Mouse (Mus musculus): ENCODE data around the gene Slc25a10. TPM values are rescaled to one million over a fixed set of nuclear protein-coding genes. Genes with fewer than 3 reads are reported as not detected.

Slc25a10 gene
- polyA plus RNA-seq, 1 experiment from 2014 or later, result 54.9 TPM

DNA sequence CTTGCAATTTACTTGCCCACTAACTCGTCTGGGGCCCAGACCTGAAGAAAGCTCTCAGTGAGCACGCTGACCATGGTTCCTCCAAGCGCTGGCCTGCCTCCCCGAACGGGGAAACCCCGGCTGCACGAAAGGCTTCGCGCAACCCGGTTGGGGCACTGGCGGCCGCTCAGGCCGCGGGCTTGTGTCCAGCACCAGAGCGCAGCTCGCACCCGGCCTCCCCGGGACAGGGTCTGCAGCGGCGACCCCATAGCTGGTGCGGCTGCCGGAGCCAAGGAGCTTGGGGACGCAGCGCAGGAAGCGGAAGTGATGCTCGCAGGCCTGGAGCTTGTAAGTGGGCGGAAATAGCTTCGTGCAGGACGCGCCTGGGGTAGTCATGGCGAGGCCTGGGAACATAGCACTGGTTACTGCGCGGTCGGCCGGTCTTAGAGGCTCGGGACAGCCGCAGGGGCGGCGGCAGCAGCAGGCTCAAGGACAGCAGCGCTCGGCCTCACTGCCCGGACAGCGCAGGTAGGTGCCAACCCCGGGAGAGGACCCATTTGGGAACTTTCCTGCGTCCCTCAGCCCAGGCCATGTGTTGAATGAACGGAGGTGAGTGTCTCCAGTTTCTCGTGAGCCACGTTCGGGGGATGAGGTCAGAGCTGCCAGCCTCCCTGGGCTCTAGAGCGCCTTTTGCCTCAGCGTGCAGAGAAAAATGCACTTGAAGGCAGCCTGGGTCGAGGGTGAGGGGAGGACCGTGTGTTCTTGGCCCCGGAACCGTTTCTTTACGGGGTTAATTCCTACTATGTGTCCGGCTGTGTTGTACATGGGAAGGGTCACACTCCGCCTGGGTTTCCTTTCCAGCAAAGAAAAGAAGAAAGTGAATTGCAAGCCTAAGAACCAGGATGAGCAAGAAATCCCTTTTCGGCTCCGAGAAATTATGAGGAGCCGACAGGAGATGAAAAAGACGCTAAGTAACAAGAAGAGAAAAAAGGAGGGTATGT, 33.6 kb upstream of the Slc25a10 start, which contains the start of the genes Oxld1 and Ccdc137:
Gene Oxld1, minus strand, starts transcription at position 297 of the 980 bp plus-strand sequence.
Gene Ccdc137, plus strand, starts transcription at position 344 of the 980 bp plus-strand sequence.
- ATAC-seq, result peak; percentile 84
- peak within 1 kb of the TSS; percentile 92 for H3K9ac ChIP-seq

DNA sequence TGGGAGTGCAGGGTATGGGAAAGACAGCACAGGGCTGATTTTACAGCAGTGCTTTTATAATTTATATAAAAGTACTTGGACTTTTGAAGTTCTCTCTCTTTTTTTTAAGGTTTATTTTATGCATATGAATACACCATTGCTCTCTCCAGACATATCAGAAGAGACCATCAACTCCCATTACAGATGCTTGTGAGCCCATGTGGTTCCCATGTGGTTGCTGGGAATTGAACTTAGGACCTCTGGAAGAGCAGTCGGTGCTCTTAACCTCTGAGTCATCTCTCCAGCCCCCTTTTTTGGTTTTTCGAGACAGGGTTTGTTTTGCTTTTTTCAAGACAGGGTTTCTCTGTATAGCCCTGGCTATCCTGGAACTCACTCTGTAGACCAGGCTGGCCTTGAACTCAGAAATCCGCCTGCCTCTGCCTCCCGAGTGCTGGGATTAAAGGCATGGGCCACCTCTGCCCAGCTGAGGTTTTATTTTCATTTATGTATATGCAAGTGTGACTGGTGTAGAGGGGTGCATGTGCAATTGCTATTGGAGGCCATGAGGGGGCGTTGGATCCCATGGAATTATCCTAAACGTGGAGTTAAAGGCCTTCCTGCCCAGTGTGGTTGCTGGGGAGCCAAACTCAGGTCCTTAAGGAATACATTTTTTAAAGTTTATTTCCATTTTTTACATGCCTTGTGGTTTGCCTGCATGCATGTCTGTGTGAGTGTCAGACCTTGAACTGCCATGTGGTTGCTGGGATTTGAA, 32.6 kb upstream of the Slc25a10 start:
- H3K4me3 ChIP-seq, result peak overlapping the region; percentile 96
- peak overlapping the region; percentile 92 for H3K9ac ChIP-seq
- H3K4me2 ChIP-seq, result peak overlapping the region; percentile 95
- H3K9me3 ChIP-seq (replicated peaks), result no peaks in the 10 kb centered on the region
- no peak for ATAC-seq
- peak overlapping the region; percentile 89 for H3K27ac ChIP-seq
- H3K36me3 ChIP-seq, result peaks cover 55% of the 10 kb centered on the region
- no peaks in the 10 kb centered on the region for H3K27me3 ChIP-seq (replicated peaks)
- 26% methylated on average over 6 of the region's 6 CpGs for WGBS (ENCODE audit: insufficient replicate concordance)
- H3K4me1 ChIP-seq, result peaks cover 47% of the 10 kb centered on the region

More for the DNA sequence above, 33.6 kb upstream of the Slc25a10 start, which contains the start of the genes Oxld1 and Ccdc137:
- 0 out of 2 replicates have a peak, but pooled peaks cover under 1% of the 10 kb centered on the region for H3K27me3 ChIP-seq (replicated peaks)
- peak within 1 kb of the TSS; percentile 96 for H3K4me3 ChIP-seq
- peaks cover 47% of the 10 kb centered on the region for H3K4me1 ChIP-seq
- H3K27ac ChIP-seq, result peak within 1 kb of the TSS; percentile 89
- H3K9me3 ChIP-seq (replicated peaks), result no peaks in the 10 kb centered on the region
- H3K36me3 ChIP-seq, result peaks cover 45% of the 10 kb centered on the region
- WGBS (ENCODE audit: insufficient replicate concordance), result 2% methylated on average over 62 of the region's 62 CpGs
- H3K4me2 ChIP-seq, result peak within 1 kb of the TSS; percentile 95

DNA sequence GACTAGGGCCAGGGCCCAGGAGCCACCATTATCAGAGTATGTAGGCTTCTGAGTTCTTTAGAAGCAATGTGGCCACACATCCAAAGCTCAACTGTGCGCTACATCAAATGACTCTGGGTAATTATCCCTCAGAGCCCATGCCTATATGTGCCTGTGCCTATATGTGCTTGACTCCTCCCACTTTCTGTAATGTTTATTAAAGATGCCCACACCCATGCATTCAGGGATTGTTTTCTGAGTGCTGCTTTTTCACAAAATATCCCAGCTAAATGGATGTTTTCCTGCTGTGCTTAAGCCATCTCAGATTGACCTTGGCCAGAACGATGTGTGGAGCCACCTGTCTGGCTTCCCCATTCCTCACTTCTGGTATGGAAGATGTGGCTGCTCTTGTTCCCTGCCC, 28.1 kb upstream of the Slc25a10 start:
- H3K27ac ChIP-seq, result no peak overlapping the region
- WGBS (ENCODE audit: insufficient replicate concordance), result 83% methylated on average over 2 of the region's 2 CpGs

DNA sequence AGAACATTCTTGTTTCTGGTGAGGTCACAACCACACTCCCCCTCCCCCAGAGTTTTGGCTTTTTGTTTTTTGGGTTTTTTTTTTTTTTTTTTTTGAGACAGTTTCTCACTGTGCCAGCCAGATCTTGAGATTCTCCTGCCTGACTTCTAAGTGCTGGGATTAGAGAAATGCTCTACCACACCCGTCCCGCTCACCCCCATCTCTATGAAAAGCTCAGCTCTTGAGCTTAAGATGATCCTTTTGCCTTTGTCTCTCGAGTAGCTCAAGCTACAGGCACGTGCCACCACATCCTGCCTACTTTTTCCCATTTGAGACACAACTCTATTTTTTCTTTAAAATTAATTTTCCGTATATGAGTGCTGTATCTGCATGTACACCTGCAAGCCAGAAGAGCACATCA, 27.3 kb upstream of the Slc25a10 start:
- H3K9me3 ChIP-seq (replicated peaks), result no peaks in the 10 kb centered on the region
- peaks cover 70% of the 10 kb centered on the region for H3K36me3 ChIP-seq
- H3K27ac ChIP-seq, result 0 out of 2 replicates have a peak overlapping the region, but pooled peaks have one; percentile 6
- H3K4me1 ChIP-seq, result peaks cover 46% of the 10 kb centered on the region
- no peaks in the 10 kb centered on the region for H3K27me3 ChIP-seq (replicated peaks)
- no peak overlapping the region for H3K4me3 ChIP-seq
- 84% methylated on average over 5 of the region's 5 CpGs for WGBS (ENCODE audit: insufficient replicate concordance)
- no peak overlapping the region for H3K9ac ChIP-seq
- H3K4me2 ChIP-seq, result no peak overlapping the region
- ATAC-seq, result no peak

More for the DNA sequence above, 28.1 kb upstream of the Slc25a10 start:
- Histone ChIP-seq H3K27me3 (replicated peaks) (no peaks in the 10 kb centered on the region), H3K4me2 (no peak overlapping the region), H3K9ac (no peak overlapping the region), H3K9me3 (replicated peaks) (no peaks in the 10 kb centered on the region), H3K4me1 (peaks cover 46% of the 10 kb centered on the region), H3K36me3 (peaks cover 65% of the 10 kb centered on the region), H3K4me3 (no peak overlapping the region)
- no peak for ATAC-seq

DNA sequence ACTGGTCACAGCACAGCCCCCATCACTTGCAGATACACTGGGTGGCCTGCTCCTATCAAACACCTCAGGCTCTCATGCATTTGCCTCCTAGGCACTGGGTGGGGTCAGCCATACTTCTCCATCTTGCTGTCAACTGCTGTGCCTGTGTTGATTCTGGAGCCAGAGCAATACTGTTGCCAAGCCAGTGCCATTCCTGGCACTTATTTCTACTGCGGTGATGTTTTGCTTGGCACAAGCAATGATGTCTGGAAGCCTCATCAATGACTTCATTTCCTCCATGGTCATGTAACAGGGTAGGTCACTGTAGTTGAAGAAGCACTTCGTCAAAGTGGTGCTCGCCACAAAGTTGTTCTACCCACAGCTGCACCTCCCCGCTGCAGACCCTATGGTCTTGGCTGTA, 26.1 kb upstream of the Slc25a10 start:
- peaks cover 42% of the 10 kb centered on the region for H3K4me1 ChIP-seq
- H3K4me2 ChIP-seq, result no peak overlapping the region

DNA sequence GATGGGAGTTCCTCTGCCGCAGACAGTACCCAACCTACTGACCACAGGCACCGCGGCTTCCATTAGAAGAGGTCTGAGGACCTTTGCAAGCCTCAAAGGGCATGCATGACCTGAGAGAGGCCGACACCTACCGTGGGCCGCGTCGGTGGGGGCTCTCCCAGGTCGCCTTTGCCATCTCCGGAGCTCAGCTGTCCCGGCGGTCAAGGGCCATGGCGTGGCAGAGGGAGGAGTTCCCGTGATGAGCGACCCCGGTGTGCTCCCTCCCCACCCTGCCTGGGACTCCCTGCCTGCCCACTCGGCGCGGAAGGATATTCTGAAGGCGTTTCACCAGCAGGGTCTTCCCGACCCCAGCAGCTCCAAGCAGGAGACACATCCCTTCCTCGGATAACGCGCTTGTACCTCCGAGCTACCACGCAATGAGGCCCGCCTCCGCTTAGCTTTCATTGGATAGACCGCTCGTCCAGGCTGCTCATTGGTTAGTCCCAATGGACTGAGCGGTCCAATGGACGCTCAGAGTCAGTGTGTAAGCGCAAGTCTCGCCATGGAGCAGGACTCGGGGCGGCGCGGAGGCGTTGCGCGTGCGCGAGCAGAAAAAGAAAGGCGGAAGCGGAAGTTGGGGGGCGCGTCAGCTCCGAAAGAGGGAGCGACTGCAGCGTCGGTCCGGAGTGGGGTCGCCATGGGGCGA, 24.4 kb upstream of the Slc25a10 start, which contains the start of gene Arl16:
Gene Arl16, minus strand, starts transcription at position 557 of the 685 bp plus-strand sequence.
- peak within 1 kb of the TSS; percentile 82 for H3K4me3 ChIP-seq
- H3K36me3 ChIP-seq, result peaks cover 71% of the 10 kb centered on the region
- peak within 1 kb of the TSS; percentile 87 for H3K9ac ChIP-seq
- H3K4me2 ChIP-seq, result peak within 1 kb of the TSS; percentile 96
- peak; percentile 100 for ATAC-seq
- WGBS (ENCODE audit: insufficient replicate concordance), result under 1% methylated on average over 54 of the region's 54 CpGs
- H3K9me3 ChIP-seq (replicated peaks), result no peaks in the 10 kb centered on the region
- peak within 1 kb of the TSS; percentile 78 for H3K27ac ChIP-seq
- H3K27me3 ChIP-seq (replicated peaks), result no peaks in the 10 kb centered on the region
- H3K4me1 ChIP-seq, result peaks cover 38% of the 10 kb centered on the region

More for the DNA sequence above, 26.1 kb upstream of the Slc25a10 start:
- Histone ChIP-seq H3K27me3 (replicated peaks) (no peaks in the 10 kb centered on the region), H3K9ac (no peak overlapping the region), H3K36me3 (peaks cover 71% of the 10 kb centered on the region), H3K27ac (no peak overlapping the region), H3K4me3 (no peak overlapping the region), H3K9me3 (replicated peaks) (no peaks in the 10 kb centered on the region)
- no peak for ATAC-seq
- WGBS (ENCODE audit: insufficient replicate concordance), result 72% methylated on average over 4 of the region's 4 CpGs

DNA sequence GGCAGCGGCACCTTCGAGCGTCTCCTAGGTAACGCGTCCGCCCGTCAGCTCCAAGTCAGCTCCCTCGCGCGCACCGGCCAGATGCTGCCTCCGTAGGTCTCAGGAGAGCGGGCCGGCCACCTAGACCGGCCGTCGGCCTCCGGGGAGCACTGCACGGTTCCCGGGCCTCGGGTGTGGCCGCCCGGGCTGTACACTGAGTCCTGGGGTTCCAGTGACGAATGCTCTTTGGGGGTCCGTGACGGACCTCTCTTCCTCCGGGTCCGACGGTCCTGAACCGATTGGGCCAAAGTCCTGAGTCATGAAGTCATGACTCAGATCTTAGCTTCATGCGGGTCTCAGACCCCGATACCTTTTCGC, 23.9 kb upstream of the Slc25a10 start:
- H3K4me1 ChIP-seq, result peaks cover 38% of the 10 kb centered on the region
- H3K9me3 ChIP-seq (replicated peaks), result no peaks in the 10 kb centered on the region
- peak; percentile 70 for ATAC-seq
- under 1% methylated on average over 33 of the region's 33 CpGs for WGBS (ENCODE audit: insufficient replicate concordance)
- peak overlapping the region; percentile 82 for H3K4me3 ChIP-seq
- peak overlapping the region; percentile 96 for H3K4me2 ChIP-seq
- peak overlapping the region; percentile 78 for H3K27ac ChIP-seq
- peaks cover 71% of the 10 kb centered on the region for H3K36me3 ChIP-seq
- no peaks in the 10 kb centered on the region for H3K27me3 ChIP-seq (replicated peaks)
- H3K9ac ChIP-seq, result peak overlapping the region; percentile 87

DNA sequence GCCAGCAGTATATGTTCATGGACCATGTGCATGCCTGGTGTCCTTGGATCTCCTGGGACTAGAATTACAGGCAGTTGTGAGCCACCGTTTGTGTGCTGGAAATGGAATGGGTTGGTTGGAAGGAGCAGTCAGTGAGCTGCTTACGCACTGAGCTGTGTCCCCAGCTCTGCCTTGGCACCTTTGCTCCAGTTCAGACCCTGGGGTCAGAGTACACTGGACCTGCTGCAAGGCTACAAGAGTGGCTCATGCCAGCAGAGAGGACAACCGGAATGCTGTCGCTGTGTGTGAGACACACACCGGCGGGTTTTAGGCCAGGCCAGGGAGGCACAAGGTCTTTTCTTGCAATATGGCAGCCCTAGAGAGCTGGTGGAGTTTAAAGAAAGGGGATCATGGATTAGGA, 19.6 kb upstream of the Slc25a10 start:
- Histone ChIP-seq H3K9me3 (replicated peaks) (no peaks in the 10 kb centered on the region), H3K9ac (no peak overlapping the region), H3K4me1 (peaks cover 22% of the 10 kb centered on the region), H3K4me3 (no peak overlapping the region), H3K4me2 (no peak overlapping the region), H3K36me3 (peaks cover 85% of the 10 kb centered on the region), H3K27ac (no peak overlapping the region), H3K27me3 (replicated peaks) (no peaks in the 10 kb centered on the region)
- ATAC-seq, result no peak
- WGBS (ENCODE audit: insufficient replicate concordance), result 91% methylated on average over 6 of the region's 6 CpGs

DNA sequence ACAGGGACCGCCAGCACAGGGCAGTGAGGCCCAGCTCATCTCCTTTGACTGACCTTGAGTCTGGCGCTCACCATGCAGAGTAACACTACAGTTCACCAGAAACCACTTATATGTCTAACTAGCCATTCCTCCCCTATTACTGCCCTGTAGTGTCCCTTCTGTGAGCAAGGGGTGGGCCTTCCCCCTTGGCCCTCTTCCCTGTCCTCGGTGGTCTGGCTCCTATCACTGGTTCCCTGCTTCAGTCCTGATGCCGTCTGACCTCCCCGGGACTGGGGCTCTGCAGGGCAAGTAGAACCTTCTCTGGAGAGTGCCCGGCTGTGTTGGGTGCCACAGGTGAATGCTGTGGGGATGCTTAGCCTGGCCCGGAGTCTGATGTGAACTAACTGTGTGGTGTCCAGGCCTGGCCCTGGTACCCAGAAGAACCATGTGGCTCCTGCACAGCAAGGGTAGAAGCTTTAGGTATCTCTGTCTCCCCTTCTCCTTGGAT, 8.1 kb upstream of the Slc25a10 start:
- H3K4me1 ChIP-seq, result peaks cover 55% of the 10 kb centered on the region
- WGBS (ENCODE audit: insufficient replicate concordance), result 82% methylated on average over 7 of the region's 7 CpGs
- H3K36me3 ChIP-seq, result peaks cover 83% of the 10 kb centered on the region
- no peaks in the 10 kb centered on the region for H3K9me3 ChIP-seq (replicated peaks)
- peak overlapping the region; percentile 90 for H3K4me2 ChIP-seq
- peak overlapping the region; percentile 95 for H3K4me3 ChIP-seq
- H3K27ac ChIP-seq, result peak overlapping the region; percentile 80
- H3K9ac ChIP-seq, result peak overlapping the region; percentile 93
- ATAC-seq, result no peak
- no peaks in the 10 kb centered on the region for H3K27me3 ChIP-seq (replicated peaks)

DNA sequence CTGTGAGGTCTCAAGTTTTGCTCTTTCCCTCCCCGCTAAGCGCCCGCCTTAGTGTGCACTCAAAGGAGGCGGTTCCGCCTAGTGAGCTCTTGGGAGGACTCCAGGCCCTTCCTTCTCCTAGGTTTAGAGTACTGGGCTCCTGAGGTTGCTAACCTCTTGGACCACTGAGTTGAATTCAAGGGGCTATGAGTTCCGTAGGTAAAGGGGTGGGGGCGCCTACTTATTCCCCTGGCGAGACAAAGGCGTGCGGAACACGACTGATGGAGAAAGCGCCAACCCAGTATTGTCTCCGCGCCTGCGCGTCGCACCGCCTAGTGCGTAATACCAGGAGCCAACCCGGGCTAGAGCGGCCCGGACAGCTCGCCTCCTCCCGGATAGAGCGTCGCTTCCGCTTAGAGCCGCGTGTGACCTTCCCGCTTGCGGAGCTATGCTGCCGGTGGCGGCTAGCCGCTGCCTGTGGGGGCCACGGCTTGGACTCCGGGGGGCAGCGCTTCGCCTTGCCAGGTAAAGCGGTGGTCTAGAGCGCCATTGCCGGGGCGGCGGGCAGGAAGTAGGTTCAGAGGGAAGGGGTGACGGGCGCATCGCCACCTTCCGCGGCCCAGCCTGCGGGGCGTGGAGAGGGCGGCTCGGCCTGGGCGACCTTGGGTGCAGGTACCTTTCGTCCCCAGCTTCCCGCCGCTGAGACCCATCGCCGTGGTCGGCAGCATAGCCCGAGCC, 7.2 kb upstream of the Slc25a10 start, which contains the start of gene Mrpl12:
Gene Mrpl12, plus strand, starts transcription at position 349 of the 717 bp plus-strand sequence.
- Histone ChIP-seq H3K27me3 (replicated peaks) (no peaks in the 10 kb centered on the region), H3K36me3 (peaks cover 80% of the 10 kb centered on the region), H3K4me1 (peaks cover 64% of the 10 kb centered on the region), H3K4me3 (peak within 1 kb of the TSS; percentile 95), H3K9ac (peak within 1 kb of the TSS; percentile 93), H3K9me3 (replicated peaks) (no peaks in the 10 kb centered on the region), H3K4me2 (peak within 1 kb of the TSS; percentile 90), H3K27ac (peak within 1 kb of the TSS; percentile 80)
- ATAC-seq, result peak; percentile 92
- WGBS (ENCODE audit: insufficient replicate concordance), result under 1% methylated on average over 60 of the region's 60 CpGs

Data from liver, embryonic 12.5 days (tissue).